10 mouse cellular contexts compared by ENCODE assay signal in genomic region chr3:138260721-138261669, GRCm38 (mm10). TPM values are rescaled to one million over a fixed set of nuclear protein-coding genes. Genes with fewer than 3 reads are reported as not detected.
DNase-seq lines count a peak whose midpoint lies in the region; ATAC-seq and TF ChIP-seq lines count a peak whose summit lies in the region.
"Had no signal": no experiment of that assay in that cellular context is flagged by ENCODE, and none has a peak within 500 bp of the region (broad histone marks: within the 10 kb centered on the region; RNA-seq: fewer than 3 reads in every experiment).

Adh1 (plus strand) TSS chr3:138260991.

- intact Hi-C loops in gastrocnemius, postnatal 14 days (cut with DNase I; ENCODE audit: low total_unique reads): no loop called here

- no peak for ATAC-seq in liver, embryonic 12.5 days
- ATAC-seq in intestine, postnatal 0 days: no peak
- ATAC-seq in inflammation-experienced regulatory T-cells, adult 6 months: no peak
- no peak for ATAC-seq in forebrain, embryonic 11.5 days (replicated peaks; ENCODE audit: low FRiP score)
- ATAC-seq: hindbrain, embryonic 16.5 days; midbrain, embryonic 15.5 days had no signal

- no peak for TF ChIP-seq CTCF in liver, adult 2 months (IDR thresholded peaks at IDR 0.05; ENCODE audit: low read depth, low read length)
- TF ChIP-seq CTCF in intestine, postnatal 0 days (IDR thresholded peaks at IDR 0.05; ENCODE audit: low read depth): no peak

- H3K4me2 ChIP-seq in liver, embryonic 12.5 days: no peak within 1 kb of the TSS
- no peak within 1 kb of the TSS for H3K4me2 ChIP-seq in intestine, postnatal 0 days (replicated peaks; ENCODE audit: low read depth)
- H3K4me2 ChIP-seq in forebrain, embryonic 11.5 days (ENCODE audit: low read depth, low read length, severe bottlenecking): no peak within 1 kb of the TSS
- H3K4me2 ChIP-seq: midbrain, embryonic 15.5 days had no signal

- TF ChIP-seq POLR2A in liver, adult 2 months (IDR thresholded peaks at IDR 0.05; ENCODE audit: extremely low read depth, insufficient read depth, low read length): no peak

- H3K79me2 ChIP-seq in liver, adult 2 months (ENCODE audit: control insufficient read depth, insufficient read depth, low read length): no peaks in the 10 kb centered on the region

- H3K27me3 ChIP-seq in liver, adult 2 months (ENCODE audit: control insufficient read depth, insufficient read depth, low read length): no peaks in the 10 kb centered on the region
- no peaks in the 10 kb centered on the region for H3K27me3 ChIP-seq in liver, embryonic 12.5 days (replicated peaks)
- H3K27me3 ChIP-seq in intestine, postnatal 0 days (replicated peaks; ENCODE audit: control insufficient read depth, insufficient read depth, low read length): no peaks in the 10 kb centered on the region
- H3K27me3 ChIP-seq in forebrain, embryonic 11.5 days (ENCODE audit: control insufficient read depth, insufficient read depth, low read length): no peaks in the 10 kb centered on the region
- H3K27me3 ChIP-seq: midbrain, embryonic 15.5 days had no signal

- H3K4me1 ChIP-seq in liver, adult 2 months (ENCODE audit: control insufficient read depth, insufficient read depth, low read length): peaks cover 26% of the 10 kb centered on the region
- H3K4me1 ChIP-seq in liver, embryonic 12.5 days: no peaks in the 10 kb centered on the region
- no peaks in the 10 kb centered on the region for H3K4me1 ChIP-seq in intestine, postnatal 0 days (replicated peaks; ENCODE audit: control insufficient read depth, insufficient read depth, low read length)
- H3K4me1 ChIP-seq in forebrain, embryonic 11.5 days (replicated peaks; ENCODE audit: control insufficient read depth, insufficient read depth, low read length): no peaks in the 10 kb centered on the region
- H3K4me1 ChIP-seq: midbrain, embryonic 15.5 days had no signal

- H3K9ac ChIP-seq in liver, adult 2 months (ENCODE audit: low read depth, low read length): 0 out of 2 replicates have a peak within 1 kb of the TSS, but pooled peaks have one; percentile 16
- no peak within 1 kb of the TSS for H3K9ac ChIP-seq in liver, embryonic 12.5 days
- no peak within 1 kb of the TSS for H3K9ac ChIP-seq in intestine, postnatal 0 days (ENCODE audit: low read depth, low read length)
- no peak within 1 kb of the TSS for H3K9ac ChIP-seq in forebrain, embryonic 11.5 days (ENCODE audit: low read length)
- H3K9ac ChIP-seq: midbrain, embryonic 15.5 days had no signal

- peak within 1 kb of the TSS; percentile 71 for H3K27ac ChIP-seq in liver, adult 2 months (replicated peaks; ENCODE audit: insufficient read depth, low read depth, low read length)
- no peak within 1 kb of the TSS for H3K27ac ChIP-seq in liver, embryonic 12.5 days
- H3K27ac ChIP-seq in intestine, postnatal 0 days (ENCODE audit: low read depth, low read length): no peak within 1 kb of the TSS
- H3K27ac ChIP-seq in forebrain, embryonic 11.5 days (ENCODE audit: low read depth, low read length): no peak within 1 kb of the TSS
- H3K27ac ChIP-seq: midbrain, embryonic 15.5 days had no signal

- H3K4me3 ChIP-seq in liver, adult 2 months (ENCODE audit: insufficient read depth, low read depth, low read length): no peak within 1 kb of the TSS
- no peak within 1 kb of the TSS for H3K4me3 ChIP-seq in liver, embryonic 12.5 days
- no peak within 1 kb of the TSS for H3K4me3 ChIP-seq in intestine, postnatal 0 days (ENCODE audit: low read depth, low read length)
- no peak within 1 kb of the TSS for H3K4me3 ChIP-seq in forebrain, embryonic 11.5 days (ENCODE audit: low read depth, low read length)
- H3K4me3 ChIP-seq: midbrain, embryonic 15.5 days had no signal

- peak; percentile 94 for DNase-seq in liver, adult 2 months (ENCODE audit: extremely low read depth, low read depth, low spot score)
- DNase-seq in adrenal gland, postnatal 25 days: no peak
- DNase-seq in gastrocnemius, postnatal 14 days: no peak
- no peak for DNase-seq in forebrain, embryonic 11.5 days (ENCODE audit: low spot score)
- DNase-seq: cerebellum, adult 9-11 months had no signal

- H3K9me3 ChIP-seq in liver, embryonic 12.5 days (replicated peaks): no peaks in the 10 kb centered on the region
- no peaks in the 10 kb centered on the region for H3K9me3 ChIP-seq in intestine, postnatal 0 days (ENCODE audit: control insufficient read depth)
- no peaks in the 10 kb centered on the region for H3K9me3 ChIP-seq in forebrain, embryonic 11.5 days (ENCODE audit: control insufficient read depth, low read length)
- H3K9me3 ChIP-seq: midbrain, embryonic 15.5 days had no signal

- WGBS in liver, adult 2 months: 51% methylated on average over 11 of the region's 11 CpGs
- 56% methylated on average over 11 of the region's 11 CpGs for WGBS in liver, embryonic 12.5 days (ENCODE audit: insufficient replicate concordance)
- 64% methylated on average over 11 of the region's 11 CpGs for WGBS in intestine, postnatal 0 days
- 89% methylated on average over 11 of the region's 11 CpGs for WGBS in forebrain, embryonic 11.5 days

- no peaks in the 10 kb centered on the region for H3K36me3 ChIP-seq in liver, adult 2 months (ENCODE audit: control insufficient read depth, insufficient read depth, low read length)
- H3K36me3 ChIP-seq in liver, embryonic 12.5 days: no peaks in the 10 kb centered on the region
- H3K36me3 ChIP-seq in intestine, postnatal 0 days (ENCODE audit: control insufficient read depth, insufficient read depth): no peaks in the 10 kb centered on the region
- no peaks in the 10 kb centered on the region for H3K36me3 ChIP-seq in forebrain, embryonic 11.5 days (ENCODE audit: control insufficient read depth, insufficient read depth, low read length)
- H3K36me3 ChIP-seq: midbrain, embryonic 15.5 days had no signal

RNA-seq across cellular contexts. Expression of gene Adh1, which starts in this region (rescaled TPM):
- 2,711 and 3,373 TPM in 2 replicates for total RNA-seq in liver, adult 2 months (2014; rRNA removed)
- 3,177 and 3,191 TPM in 2 replicates for polyA plus RNA-seq in liver, adult 2 months (2012; rRNA removed)
- polyA plus RNA-seq in liver, embryonic 12.5 days (2016; fragmentation: Nextera tagmentation; extraction: Ambion mirVana): 0.92 and 0.97 TPM in 2 replicates
- total RNA-seq in adrenal gland, postnatal 25 days (2021): 7,275 and 7,287 TPM in 2 replicates
- total RNA-seq in gastrocnemius, postnatal 14 days (2021): 10 to 100 TPM; 46.4 to 90.8 TPM
- 101 and 113 TPM in 2 replicates for polyA plus RNA-seq in intestine, postnatal 0 days (2015; fragmentation: Nextera tagmentation; extraction: Ambion mirVana)
- polyA plus RNA-seq in inflammation-experienced regulatory T-cells, adult 6 months (2017; shearing (Covaris generic)): 1 to 10 TPM in 2 of 3 experiments, not detected in 1; 1.9 to 3.3 TPM
- 0.16 and 0.44 TPM in 2 replicates for polyA plus RNA-seq in forebrain, embryonic 11.5 days (2014; fragmentation: Nextera tagmentation; extraction: Ambion mirVana)

Comparison
In these comparisons a context has a peak if more than half of its experiments do, and no peak if none do; other contexts are left out.
1. RNA of gene Adh1 (total RNA-seq): 7,275 to 7,287 TPM in adrenal gland, postnatal 25 days and 2,711 to 3,373 TPM in liver, adult 2 months; 46.4 to 90.8 TPM in gastrocnemius, postnatal 14 days; every median in the first group is over 10 times any median in the second.
2. RNA of gene Adh1 (polyA plus RNA-seq): 3,177 to 3,191 TPM in liver, adult 2 months; 101 to 113 TPM in intestine, postnatal 0 days, 1.9 to 3.3 TPM in inflammation-experienced regulatory T-cells, adult 6 months, 0.92 to 0.97 TPM in liver, embryonic 12.5 days and 0.16 to 0.44 TPM in forebrain, embryonic 11.5 days; every median in the first group is over 10 times any median in the second.